Mouse (Mus musculus) midbrain, embryonic 16.5 days (tissue): ENCODE data around the gene Tanc2. TPM values are rescaled to one million over a fixed set of nuclear protein-coding genes. Genes with fewer than 3 reads are reported as not detected.

Experiments
- ATAC-seq: fragments of 200-750 bp; cut with Nextera tagmentation; 2 replicates; pipeline ENCODE4 v1.8.0; 2017; ENCODE audit warnings: moderate TSS enrichment
- H3K27ac ChIP-seq: fragments of 300-500 bp; sonication (generic); 2 replicates; pipeline ENCODE4 v1.5.1; 2014; ENCODE audit warnings: mild to moderate bottlenecking, low read length, mixed read lengths
- H3K27me3 ChIP-seq: fragments of 300-500 bp; sonication (generic); 2 replicates; pipeline ENCODE4 v1.6.1; 2014; ENCODE audit warnings: low read depth, low read length, mixed read lengths; ENCODE audit not compliant: control insufficient read depth, insufficient read depth
- H3K36me3 ChIP-seq: fragments of 300-500 bp; sonication (generic); 2 replicates; pipeline ENCODE4 v1.6.1; 2014; ENCODE audit warnings: mild to moderate bottlenecking, low read length, moderate library complexity, mixed read lengths; ENCODE audit not compliant: control insufficient read depth, insufficient read depth
- H3K4me1 ChIP-seq: fragments of 300-500 bp; sonication (generic); 2 replicates; pipeline ENCODE4 v1.6.1; 2014; ENCODE audit warnings: mild to moderate bottlenecking, low read length, mixed read lengths; ENCODE audit not compliant: control insufficient read depth, insufficient read depth
- H3K4me2 ChIP-seq: fragments of 300-500 bp; sonication (generic); 2 replicates; pipeline ENCODE4 v1.6.1; 2014; ENCODE audit warnings: mild to moderate bottlenecking, low read length, mixed read lengths
- H3K4me3 ChIP-seq: fragments of 300-500 bp; sonication (generic); 2 replicates; pipeline ENCODE4 v1.5.1; 2014; ENCODE audit warnings: low read depth, mild to moderate bottlenecking, low read length, moderate library complexity, mixed read lengths
- H3K9ac ChIP-seq: fragments of 300-500 bp; sonication (generic); 2 replicates; pipeline ENCODE4 v1.6.1; 2014; ENCODE audit warnings: low read depth, low read length, mixed read lengths
- H3K9me3 ChIP-seq: fragments of 300-500 bp; sonication (generic); replicated peaks from 2 replicates; pipeline ENCODE4 v1.6.1; 2014; ENCODE audit warnings: mild to moderate bottlenecking, low read length, mixed read lengths; ENCODE audit not compliant: control insufficient read depth, poor library complexity, severe bottlenecking
- WGBS: fragments of 180-500 bp; shearing (Covaris S2); extraction: QIAGEN DNeasy Blood & Tissue Kit; methylation state at CpG from one replicate; pipeline ENCODE4 v1.1.7; 2014; 5-methylcytosine and 5-hydroxymethylcytosine counted together
- polyA plus RNA-seq: library from polyadenylated mRNA; unstranded; fragments of >200 nt; fragmentation: Nextera tagmentation; extraction: Ambion mirVana; gene quantifications from 2 replicates; pipeline ENCODE4 v1.2.1, GENCODE M21; 2015

Gene Tanc2
- polyA plus RNA-seq, 1 experiment from 2014 or later = 44.9 TPM

DNA sequence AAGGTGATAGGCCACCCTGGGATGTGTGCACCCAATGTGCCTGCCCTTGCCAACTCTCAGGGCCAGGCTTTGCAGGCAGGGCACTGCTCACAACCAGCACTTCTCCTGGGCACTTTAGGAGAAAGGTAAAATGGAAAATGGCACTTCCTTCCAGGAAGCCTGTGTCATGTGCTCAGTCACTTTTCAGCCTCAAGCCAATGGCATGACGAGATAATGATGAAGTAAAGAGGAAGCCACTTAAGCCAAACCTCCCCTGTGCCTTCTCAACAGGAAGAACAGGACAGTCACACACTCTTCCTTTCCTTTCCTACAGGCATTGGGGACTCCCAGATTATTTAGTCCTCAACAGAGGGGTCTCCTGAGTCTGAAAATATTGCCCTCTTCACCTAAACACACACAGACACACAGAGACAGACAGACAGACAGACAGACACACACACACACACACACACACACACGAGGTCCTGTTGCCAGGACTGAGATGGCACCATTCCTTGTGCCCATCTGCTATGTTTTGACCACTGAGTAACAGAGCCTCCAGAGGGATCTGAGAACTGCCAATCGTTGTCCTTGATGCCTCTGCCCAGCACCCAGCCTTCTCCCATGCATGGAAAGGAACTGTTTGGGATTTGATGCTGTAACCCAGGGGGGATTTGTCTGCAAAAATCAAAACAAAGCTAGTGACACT, 330.5 kb downstream of the Tanc2 start:
- H3K4me2 ChIP-seq = no peak overlapping the region
- H3K27me3 ChIP-seq = no peaks in the 10 kb centered on the region
- H3K27ac ChIP-seq = no peak overlapping the region
- H3K4me1 ChIP-seq = no peaks in the 10 kb centered on the region
- H3K9me3 ChIP-seq = no peaks in the 10 kb centered on the region
- 90% methylated on average over 3 of the region's 3 CpGs for WGBS
- H3K36me3 ChIP-seq = peaks cover 35% of the 10 kb centered on the region
- no peak for ATAC-seq
- H3K4me3 ChIP-seq = no peak overlapping the region
- H3K9ac ChIP-seq = no peak overlapping the region

DNA sequence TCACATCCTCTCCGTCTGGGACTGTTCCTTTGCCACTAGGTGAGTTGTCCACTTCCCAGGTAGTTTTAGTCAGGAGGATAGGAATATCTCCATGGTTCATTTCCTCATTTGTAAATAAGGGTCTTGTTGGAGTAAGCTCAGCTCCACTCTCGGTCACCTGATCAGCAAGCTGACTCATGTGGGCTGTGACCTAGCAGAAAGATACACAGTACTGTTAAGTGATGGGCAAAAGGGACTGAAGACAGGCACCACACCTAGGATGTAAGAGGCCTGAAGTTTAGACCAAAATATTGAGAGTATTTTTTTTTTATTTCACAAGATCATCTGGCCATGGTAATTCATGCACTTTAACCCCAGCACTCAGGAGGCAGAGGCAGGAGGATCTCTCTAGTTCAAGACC, 331.1 kb downstream of the Tanc2 start:
- WGBS = 94% methylated on average over 2 of the region's 2 CpGs
- H3K9me3 ChIP-seq = no peaks in the 10 kb centered on the region
- H3K9ac ChIP-seq = no peak overlapping the region
- peaks cover 35% of the 10 kb centered on the region for H3K36me3 ChIP-seq
- H3K4me1 ChIP-seq = no peaks in the 10 kb centered on the region
- no peak overlapping the region for H3K4me2 ChIP-seq
- no peak for ATAC-seq
- H3K4me3 ChIP-seq = no peak overlapping the region
- no peak overlapping the region for H3K27ac ChIP-seq
- no peaks in the 10 kb centered on the region for H3K27me3 ChIP-seq

DNA sequence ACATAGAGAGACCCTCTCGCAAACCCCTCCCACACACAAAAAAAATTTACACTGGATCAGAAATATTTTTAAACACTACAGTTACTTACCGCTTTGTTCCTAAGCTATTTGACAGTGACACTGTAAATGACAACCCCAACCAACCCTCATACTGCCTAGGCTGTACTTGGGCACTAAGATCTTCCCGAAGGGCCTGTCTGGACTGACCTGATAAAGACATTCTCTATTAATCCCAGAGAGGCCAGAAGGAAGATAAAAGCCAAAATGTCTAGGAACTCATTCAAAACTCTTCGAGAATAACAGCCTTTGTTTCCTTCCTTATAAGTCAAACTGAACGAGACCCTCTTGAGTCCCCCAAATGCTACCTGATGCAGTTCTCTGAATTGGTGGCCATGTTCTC, 331.5 kb downstream of the Tanc2 start:
- no peak overlapping the region for H3K9ac ChIP-seq

DNA sequence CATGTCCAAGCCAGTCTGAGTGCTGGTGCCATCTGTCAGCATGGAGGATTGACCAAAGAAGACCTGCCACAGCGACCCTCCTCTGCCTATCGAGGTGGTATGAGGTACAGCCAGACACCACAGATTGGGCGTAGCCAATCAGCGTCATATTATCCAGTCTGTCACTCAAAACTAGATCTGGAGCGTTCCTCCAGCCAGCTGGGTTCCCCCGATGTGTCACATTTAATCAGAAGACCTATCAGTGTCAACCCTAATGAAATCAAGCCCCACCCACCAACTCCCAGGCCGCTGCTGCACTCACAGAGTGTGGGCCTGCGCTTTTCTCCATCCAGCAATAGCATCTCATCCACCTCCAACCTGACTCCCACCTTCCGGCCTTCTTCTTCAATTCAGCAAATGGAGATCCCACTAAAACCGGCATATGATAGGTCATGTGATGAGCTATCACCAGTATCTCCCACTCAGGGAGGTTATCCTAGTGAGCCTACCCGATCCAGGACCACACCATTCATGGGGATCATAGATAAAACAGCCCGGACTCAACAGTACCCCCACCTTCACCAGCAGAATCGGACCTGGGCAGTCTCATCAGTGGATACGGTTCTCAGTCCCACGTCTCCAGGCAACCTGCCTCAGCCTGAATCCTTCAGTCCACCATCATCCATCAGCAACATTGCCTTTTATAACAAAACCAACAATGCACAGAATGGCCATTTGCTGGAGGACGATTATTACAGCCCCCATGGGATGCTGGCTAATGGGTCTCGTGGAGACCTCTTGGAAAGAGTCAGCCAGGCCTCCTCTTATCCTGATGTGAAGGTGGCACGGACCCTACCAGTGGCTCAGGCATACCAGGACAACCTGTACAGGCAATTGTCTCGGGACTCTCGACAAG, 333.2 kb downstream of the Tanc2 start:
- ATAC-seq = no peak
- Histone ChIP-seq H3K9ac (no peak overlapping the region), H3K9me3 (no peaks in the 10 kb centered on the region), H3K4me2 (no peak overlapping the region), H3K27ac (no peak overlapping the region), H3K36me3 (peaks cover 24% of the 10 kb centered on the region), H3K4me1 (no peaks in the 10 kb centered on the region), H3K4me3 (no peak overlapping the region), H3K27me3 (no peaks in the 10 kb centered on the region)
- 88% methylated on average over 20 of the region's 20 CpGs for WGBS

More for the DNA sequence above, 331.5 kb downstream of the Tanc2 start:
- 89% methylated on average over 5 of the region's 5 CpGs for WGBS
- no peak overlapping the region for H3K27ac ChIP-seq
- H3K27me3 ChIP-seq = no peaks in the 10 kb centered on the region
- no peaks in the 10 kb centered on the region for H3K9me3 ChIP-seq
- ATAC-seq = no peak
- H3K4me1 ChIP-seq = no peaks in the 10 kb centered on the region
- H3K4me2 ChIP-seq = no peak overlapping the region
- H3K4me3 ChIP-seq = no peak overlapping the region
- peaks cover 32% of the 10 kb centered on the region for H3K36me3 ChIP-seq

DNA sequence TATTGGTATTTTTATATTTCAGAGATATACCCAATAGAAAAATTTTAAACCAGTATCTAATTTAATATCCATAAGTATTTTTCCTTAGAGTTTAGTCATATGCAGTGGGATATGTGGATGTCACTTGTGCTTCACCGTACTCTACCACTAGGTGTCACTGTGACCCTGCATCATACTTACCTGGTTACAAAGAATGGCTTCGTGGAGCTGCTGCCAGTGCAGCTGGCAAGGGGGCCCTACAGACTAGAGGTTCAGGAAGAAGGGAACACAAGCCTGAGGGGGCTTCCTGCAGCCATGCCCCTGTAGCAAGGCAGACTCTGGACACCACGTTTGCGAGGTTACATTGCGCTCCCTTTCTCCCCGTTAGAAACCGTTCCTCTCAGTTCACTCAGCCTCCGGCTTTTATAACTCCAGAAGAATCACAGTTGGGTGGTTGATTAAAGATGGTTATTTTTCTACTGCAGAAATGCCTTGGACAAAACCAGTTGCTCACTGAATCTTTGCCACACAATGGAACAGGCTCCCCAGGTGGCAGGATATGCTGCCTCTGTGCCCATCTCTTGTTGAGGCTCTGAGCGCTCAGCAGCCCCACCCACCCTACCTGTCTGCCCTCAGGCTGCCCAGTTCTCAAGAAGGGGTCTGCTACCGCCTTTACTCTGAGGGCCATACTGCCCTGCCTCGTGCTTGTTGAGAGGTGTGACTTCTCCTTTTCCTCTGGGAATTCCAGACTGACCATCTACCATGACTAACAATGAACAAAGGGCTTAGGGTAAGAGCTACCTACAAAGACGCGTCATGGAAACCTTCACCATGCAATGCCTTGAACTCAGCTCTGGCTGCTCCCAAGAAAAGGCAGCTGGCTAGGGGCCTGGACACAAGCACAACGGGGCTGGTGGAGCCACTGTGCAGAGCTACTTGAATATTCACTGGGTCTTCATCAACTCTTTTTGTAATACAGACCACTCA, 337.6 kb downstream of the Tanc2 start:
- WGBS = 60% methylated on average over 14 of the region's 14 CpGs
- Histone ChIP-seq H3K27ac (peak overlapping the region; percentile 47), H3K27me3 (no peaks in the 10 kb centered on the region), H3K9me3 (no peaks in the 10 kb centered on the region), H3K4me3 (no peak overlapping the region), H3K4me1 (no peaks in the 10 kb centered on the region), H3K9ac (peak overlapping the region; percentile 38; the same call in 1 of the 2 replicates), H3K36me3 (peaks cover 10% of the 10 kb centered on the region), H3K4me2 (no peak overlapping the region)
- ATAC-seq = peak; percentile 32; the same call in 1 of the 2 replicates

DNA sequence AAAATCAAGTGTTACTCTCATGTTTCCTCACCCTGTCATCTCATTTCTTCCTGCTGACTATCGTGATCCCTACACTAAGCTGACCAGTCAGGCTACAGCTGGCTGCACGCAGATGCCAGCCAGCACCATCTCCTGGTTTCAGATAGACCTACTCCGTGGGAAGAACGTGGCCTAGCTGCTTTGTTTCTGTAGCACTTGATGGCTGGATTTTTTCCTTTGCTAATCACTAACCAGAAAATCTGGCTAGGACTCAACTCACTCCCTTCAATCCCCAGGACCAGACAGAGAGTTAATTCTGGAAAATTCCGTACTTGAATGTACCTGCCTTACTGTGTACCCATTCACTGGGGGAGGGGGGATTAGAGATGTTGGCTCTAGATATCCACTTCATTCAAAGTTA, 338.4 kb downstream of the Tanc2 start:
- 72% methylated on average over 5 of the region's 5 CpGs for WGBS
- H3K36me3 ChIP-seq = peaks cover 4% of the 10 kb centered on the region
- H3K9ac ChIP-seq = no peak overlapping the region
- H3K9me3 ChIP-seq = no peaks in the 10 kb centered on the region
- H3K27ac ChIP-seq = no peak overlapping the region
- no peak overlapping the region for H3K4me3 ChIP-seq
- H3K4me2 ChIP-seq = no peak overlapping the region
- no peaks in the 10 kb centered on the region for H3K4me1 ChIP-seq
- no peak for ATAC-seq
- H3K27me3 ChIP-seq = no peaks in the 10 kb centered on the region

DNA sequence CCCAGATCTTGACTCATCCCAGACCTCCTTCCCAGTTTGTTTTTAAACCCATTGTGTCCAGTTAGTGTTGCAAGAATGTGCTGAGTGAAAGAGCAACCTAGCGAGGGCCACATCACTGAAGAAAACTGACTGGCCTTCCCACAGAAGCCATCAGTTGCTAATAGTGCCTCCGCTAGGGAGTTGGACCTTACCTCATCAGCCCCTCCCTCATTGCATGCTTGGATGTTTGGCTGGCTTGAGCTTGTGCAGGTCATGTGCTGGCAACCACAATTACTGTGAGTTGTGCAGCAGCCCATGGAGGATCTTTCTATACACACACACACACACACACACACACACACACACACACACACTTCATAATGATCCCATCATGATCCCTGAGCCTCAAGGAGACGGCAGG, 341.6 kb downstream of the Tanc2 start:
- Histone ChIP-seq H3K4me2 (no peak overlapping the region), H3K4me3 (no peak overlapping the region), H3K4me1 (no peaks in the 10 kb centered on the region), H3K9me3 (no peaks in the 10 kb centered on the region), H3K9ac (no peak overlapping the region), H3K27ac (no peak overlapping the region), H3K27me3 (no peaks in the 10 kb centered on the region), H3K36me3 (no peaks in the 10 kb centered on the region)
- no peak for ATAC-seq
- 90% methylated on average over 3 of the region's 3 CpGs for WGBS

DNA sequence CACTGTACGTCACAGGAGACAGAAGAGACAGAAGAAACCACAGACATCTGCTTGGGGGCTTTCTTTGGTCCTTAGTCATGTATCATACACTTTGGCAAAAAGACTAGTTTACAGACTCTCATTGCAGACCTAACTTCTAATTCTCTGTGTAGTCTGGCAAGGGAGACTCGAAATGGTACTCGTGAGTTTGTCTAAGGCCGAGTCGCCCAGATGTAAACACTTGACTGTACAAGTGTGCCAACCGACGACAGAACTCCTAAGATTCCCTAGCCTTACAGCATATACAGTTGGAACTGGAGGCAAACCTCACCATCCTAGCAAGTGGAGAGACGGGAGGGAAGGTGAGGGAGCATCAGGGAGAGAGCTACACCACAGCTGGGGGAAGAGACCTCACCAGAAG, 344.0 kb downstream of the Tanc2 start:
- H3K4me3 ChIP-seq = no peak overlapping the region
- 91% methylated on average over 8 of the region's 8 CpGs for WGBS
- H3K27me3 ChIP-seq = no peaks in the 10 kb centered on the region
- H3K4me1 ChIP-seq = no peaks in the 10 kb centered on the region
- no peaks in the 10 kb centered on the region for H3K9me3 ChIP-seq
- no peak overlapping the region for H3K27ac ChIP-seq
- peaks cover 3% of the 10 kb centered on the region; the same call in 1 of the 2 replicates for H3K36me3 ChIP-seq
- ATAC-seq = no peak
- no peak overlapping the region for H3K9ac ChIP-seq
- no peak overlapping the region for H3K4me2 ChIP-seq
